Mouse (Mus musculus) G1E (cell line): Measurements from ENCODE around the gene Nxpe3.

Experiments used
- CTCF ChIP-seq: IDR thresholded peaks from 2 replicates; pipeline ENCODE4 v1.5.1; 2012; ENCODE audit warnings: low read depth, low read length, inconsistent platforms, mixed read lengths
- TAL1 ChIP-seq: conservative IDR thresholded peaks from 2 replicates; pipeline ENCODE4 v1.6.1; 2012; ENCODE audit warnings: low read depth, low read length, inconsistent platforms, mixed read lengths

- no peak for TF ChIP-seq CTCF
- TF ChIP-seq TAL1 = no peak
Measured at GRCm38 (mm10) chr16:55820916-55821570, 74.0 kb downstream of the Nxpe3 start.
